Mouse (Mus musculus) mammary gland, adult 2 months (tissue): ENCODE measurements around the gene Ugt2b5. TPM values are rescaled to one million over a fixed set of nuclear protein-coding genes. Genes with fewer than 3 reads are reported as not detected.

ENCODE experiments used
- polyA plus RNA-seq: library from polyadenylated mRNA; depleted of rRNA; stranded (reverse); fragments of >200 nt; gene quantifications from 2 replicates; pipeline ENCODE4 v1.2.3, GENCODE M21; 2012; ENCODE audit warnings: low replicate concordance; rRNA removed

Ugt2b5 gene
- 0.37 TPM in 1 of 2 replicates, not detected in the other for polyA plus RNA-seq

GRCm38 (mm10) chr5:87140196-87140595, at the start of gene Ugt2b5:
Gene Ugt2b5, minus strand, starts transcription at chr5:87140318.

GRCm38 (mm10) chr5:87092346-87093027, 47.6 kb downstream of the Ugt2b5 start, which contains the start of gene Ugt2b36:
Gene Ugt2b36, minus strand, starts transcription at chr5:87092555.

Other genes with a start within 250 kb of the Ugt2b5 start
- 0.13 TPM in 1 of 2 replicates, not detected in the other for gene Ugt2b34, start 233.4 kb downstream of the Ugt2b5 start, polyA plus RNA-seq
- gene Ugt2b1, start 213.8 kb downstream of the Ugt2b5 start, polyA plus RNA-seq: 0.29 TPM in 1 of 2 replicates, not detected in the other
- not detected in 2 replicates for gene Ugt2b35, start 139.5 kb downstream of the Ugt2b5 start, polyA plus RNA-seq
- 0.76 TPM in 1 of 2 replicates, not detected in the other for gene Ugt2b36, start 47.8 kb downstream of the Ugt2b5 start, polyA plus RNA-seq
- not detected in 2 replicates for gene Ugt2b37, start 114.5 kb upstream of the Ugt2b5 start, polyA plus RNA-seq
- 0.20 TPM in 1 of 2 replicates, not detected in the other for gene Ugt2a3, start 196.9 kb upstream of the Ugt2b5 start, polyA plus RNA-seq